Mouse (Mus musculus) kidney, postnatal 14 days (tissue): Measurements from ENCODE around the gene S100a11.
A peak's percentile ranks its signal among the peaks of the same experiment; 100 is the strongest.
"Not testable (repeated sequence)": the region's sequence is repeated elsewhere in the genome, so short reads cannot be mapped to it uniquely, and the experiment has no call there.

Experiments used
- DNase-seq: peaks from one replicate; pipeline ENCODE4 v3.0.0; 2022; ENCODE audit warnings: mixed read lengths

Gene S100a11

GRCm38 (mm10) chr3:93520330-93521193, at the start of gene S100a11:
S100a11 (plus strand) TSS chr3:93520488.
- DNase-seq = peak; percentile 73

- no peak for DNase-seq
Measured at GRCm38 (mm10) chr3:93480053-93480452, 40.2 kb upstream of the S100a11 start.

GRCm38 (mm10) chr3:93481982-93482616, 38.2 kb upstream of the S100a11 start:
- no peak for DNase-seq

- DNase-seq = no peak
Measured at GRCm38 (mm10) chr3:93485611-93486010, 34.7 kb upstream of the S100a11 start.

GRCm38 (mm10) chr3:93488541-93488940, 31.7 kb upstream of the S100a11 start:
- DNase-seq = no peak

- no peak for DNase-seq
Measured at GRCm38 (mm10) chr3:93492176-93492575, 28.1 kb upstream of the S100a11 start.

GRCm38 (mm10) chr3:93493992-93494391, 26.3 kb upstream of the S100a11 start:
- peak; percentile 69 for DNase-seq

GRCm38 (mm10) chr3:93494774-93495173, 25.5 kb upstream of the S100a11 start:
- not testable (repeated sequence) for DNase-seq

GRCm38 (mm10) chr3:93497131-93497530, 23.2 kb upstream of the S100a11 start:
- peak; percentile 17 for DNase-seq

GRCm38 (mm10) chr3:93499129-93499528, 21.2 kb upstream of the S100a11 start:
- DNase-seq = no peak

- DNase-seq = no peak
Measured at GRCm38 (mm10) chr3:93504536-93505189, 15.6 kb upstream of the S100a11 start.

GRCm38 (mm10) chr3:93505960-93506863, 14.1 kb upstream of the S100a11 start:
- DNase-seq = peak; percentile 64

GRCm38 (mm10) chr3:93506881-93507325, 13.4 kb upstream of the S100a11 start:
- DNase-seq = peak; percentile 8

- DNase-seq = no peak
Measured at GRCm38 (mm10) chr3:93509301-93509700, 11.0 kb upstream of the S100a11 start.

GRCm38 (mm10) chr3:93511036-93511435, 9.3 kb upstream of the S100a11 start:
- DNase-seq = no peak

- DNase-seq = no peak
Measured at GRCm38 (mm10) chr3:93511801-93512200, 8.5 kb upstream of the S100a11 start.

- DNase-seq = no peak
Measured at GRCm38 (mm10) chr3:93512386-93513101, 7.7 kb upstream of the S100a11 start.

GRCm38 (mm10) chr3:93514628-93515027, 5.7 kb upstream of the S100a11 start:
- no peak for DNase-seq

GRCm38 (mm10) chr3:93517343-93517742, 2.9 kb upstream of the S100a11 start:
- DNase-seq = no peak

GRCm38 (mm10) chr3:93519856-93520329, 395 bp upstream of the S100a11 start:
- DNase-seq = no peak

- DNase-seq = no peak
Measured at GRCm38 (mm10) chr3:93521462-93522057, 1.3 kb downstream of the S100a11 start.
